Comparison of ENCODE assay signal across 18 mouse cellular contexts in the genomic region with DNA sequence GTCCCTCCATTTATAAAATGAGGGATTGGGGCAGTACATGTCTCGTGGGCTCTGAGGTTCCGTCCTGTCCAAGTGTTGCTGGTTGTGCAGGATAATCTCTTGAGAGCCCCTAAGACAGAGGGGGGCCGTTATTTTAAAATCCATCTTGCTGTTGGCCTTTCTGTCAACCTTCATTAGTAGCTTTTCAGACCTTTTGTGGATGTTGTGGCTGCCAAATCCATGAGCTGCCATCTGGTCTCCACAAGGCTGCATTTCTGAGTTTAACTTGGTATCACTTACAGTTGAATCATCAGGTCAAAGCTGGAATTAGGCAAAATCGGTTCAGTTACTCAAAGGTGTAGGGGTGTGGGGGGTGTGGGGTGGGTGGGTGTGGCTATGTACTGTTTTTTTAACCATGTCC. TPM values are rescaled to one million over a fixed set of nuclear protein-coding genes. Genes with fewer than 3 reads are reported as not detected.
A peak's percentile ranks its signal among the peaks of the same experiment; 100 is the strongest.
DNase-seq lines count a peak whose midpoint lies in the region; ATAC-seq lines count a peak whose summit lies in the region.
"Had no signal": no experiment of that assay in that cellular context is flagged by ENCODE, and none has a peak within 500 bp of the region (broad histone marks: within the 10 kb centered on the region; RNA-seq: fewer than 3 reads in every experiment).

No protein-coding gene starts in this region.

- H3K27me3 ChIP-seq in heart, embryonic 15.5 days = no peaks in the 10 kb centered on the region
- H3K27me3 ChIP-seq: heart, embryonic 13.5 days; limb, embryonic 15.5 days; neural tube, embryonic 12.5 days had no signal

- ATAC-seq in heart, embryonic 15.5 days (replicated peaks; ENCODE audit: insufficient number of reproducible peaks, insufficient read depth, low FRiP score, low read depth) = no peak
- ATAC-seq: hindbrain, embryonic 16.5 days; intestine, embryonic 16.5 days had no signal

- H3K27ac ChIP-seq in heart, embryonic 15.5 days = 0 out of 2 replicates have a peak overlapping the region, but pooled peaks have one; percentile 4
- H3K27ac ChIP-seq: forebrain, embryonic 12.5 days; limb, embryonic 15.5 days; liver, embryonic 15.5 days; neural tube, embryonic 12.5 days had no signal

- H3K4me2 ChIP-seq in heart, embryonic 15.5 days = no peak overlapping the region
- H3K4me2 ChIP-seq: forebrain, embryonic 12.5 days; heart, embryonic 13.5 days; limb, embryonic 15.5 days; liver, embryonic 15.5 days; midbrain, embryonic 11.5 days; neural tube, embryonic 12.5 days had no signal

- H3K9me3 ChIP-seq in heart, embryonic 15.5 days (replicated peaks) = no peaks in the 10 kb centered on the region
- H3K9me3 ChIP-seq: forebrain, embryonic 12.5 days; heart, embryonic 13.5 days; limb, embryonic 15.5 days; liver, embryonic 15.5 days; neural tube, embryonic 12.5 days had no signal

- intact Hi-C loops in left cerebral cortex, postnatal 36 days (cut with DNase I) = no loop called here

- WGBS in heart, embryonic 15.5 days = 83% methylated on average over 4 of the region's 4 CpGs

- H3K9ac ChIP-seq in heart, embryonic 15.5 days = no peak overlapping the region
- H3K9ac ChIP-seq: forebrain, embryonic 12.5 days; limb, embryonic 15.5 days; liver, embryonic 15.5 days; neural tube, embryonic 12.5 days had no signal

- no peak overlapping the region for H3K4me3 ChIP-seq in heart, embryonic 15.5 days
- H3K4me3 ChIP-seq: forebrain, embryonic 12.5 days; heart, embryonic 13.5 days; limb, embryonic 15.5 days; liver, embryonic 15.5 days; neural tube, embryonic 12.5 days had no signal

- peaks cover 11% of the 10 kb centered on the region for H3K4me1 ChIP-seq in heart, embryonic 15.5 days (replicated peaks)
- H3K4me1 ChIP-seq: liver, embryonic 15.5 days; neural tube, embryonic 12.5 days had no signal

- H3K36me3 ChIP-seq in heart, embryonic 15.5 days = no peaks in the 10 kb centered on the region
- H3K36me3 ChIP-seq: forebrain, embryonic 12.5 days; heart, embryonic 13.5 days; limb, embryonic 15.5 days; liver, embryonic 15.5 days; neural tube, embryonic 12.5 days had no signal

- no peak for DNase-seq in heart, adult 11 months
- DNase-seq in cerebellum, adult 11 months = peak; percentile 58
- DNase-seq in cerebellum, adult 9-11 months = peak; percentile 76
- no peak for DNase-seq in spleen, postnatal 36 days (ENCODE audit: low spot score in 2 of 2)
- no peak for DNase-seq in left cerebral cortex, postnatal 36 days (ENCODE audit: low spot score in 2 of 2)
- DNase-seq in thymus, postnatal 10 days (ENCODE audit: low spot score in 2 of 2) = no peak
- DNase-seq: adrenal gland, adult 2 months; spleen, adult 18-20 months; thymus, adult 2 months had no signal

RNA-seq across cellular contexts. Expression of gene Nsmce4a, which starts 19.6 kb away (rescaled TPM):
- 115 and 118 TPM in 2 replicates for polyA plus RNA-seq in heart, embryonic 15.5 days (2015; fragmentation: Nextera tagmentation; extraction: Ambion mirVana)
- total RNA-seq in left cerebral cortex, postnatal 36 days (2021) = 10 to 100 TPM; 36.0 to 38.0 TPM

RNA-seq across cellular contexts. Expression of gene Tacc2, which starts 23.9 kb away (rescaled TPM):
- 43.2 and 46.8 TPM in 2 replicates for polyA plus RNA-seq in heart, embryonic 15.5 days (2015; fragmentation: Nextera tagmentation; extraction: Ambion mirVana)
- total RNA-seq in left cerebral cortex, postnatal 36 days (2021) = 10 to 100 TPM; 63.0 to 69.5 TPM

RNA-seq across cellular contexts. Expression of gene Ate1, which starts 33.2 kb away (rescaled TPM):
- polyA plus RNA-seq in heart, embryonic 15.5 days (2015; fragmentation: Nextera tagmentation; extraction: Ambion mirVana) = 55.4 and 63.7 TPM in 2 replicates
- total RNA-seq in left cerebral cortex, postnatal 36 days (2021) = 10 to 100 TPM; 57.7 to 65.1 TPM

Comparison
In these comparisons a context has a peak if more than half of its experiments do, and no peak if none do; other contexts are left out.
1. DNase-seq: peak in cerebellum, adult 11 months (single experiment) and cerebellum, adult 9-11 months (single experiment); none in heart, adult 11 months (single experiment), spleen, postnatal 36 days (0 of 2), left cerebral cortex, postnatal 36 days (0 of 2) and thymus, postnatal 10 days (0 of 2).